Mouse (Mus musculus) A20 (cell line): ENCODE measurements around the gene Cytl1.

ENCODE experiments used
- DNase-seq: peaks from one replicate; pipeline ENCODE4 v3.0.0-alpha.2; 2011; ENCODE audit warnings: low read depth, low spot score

Gene Cytl1

GRCm38 (mm10) chr5:37735224-37735623 is at the start of gene Cytl1:
TSS of gene Cytl1 (plus strand) at chr5:37735519.
- DNase-seq = no peak

DNA sequence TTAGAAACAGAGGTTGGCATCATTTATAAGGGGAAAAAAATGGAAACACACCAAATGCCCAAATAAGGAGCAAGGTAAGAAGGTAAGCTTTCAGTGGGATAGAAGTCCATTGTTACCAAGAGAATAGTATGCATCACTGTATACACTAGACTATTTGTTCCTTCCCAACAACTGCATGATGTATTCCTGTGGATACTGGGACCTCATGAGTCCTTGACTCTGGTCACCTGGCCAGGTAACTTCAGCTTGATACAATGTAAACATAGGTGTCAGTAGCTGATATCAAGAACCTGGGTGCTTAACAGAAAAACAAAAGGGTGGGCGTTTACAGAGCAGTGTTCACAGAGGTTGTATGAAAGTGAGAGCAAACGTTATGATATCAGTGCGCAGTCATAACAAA is 42.6 kb upstream of the Cytl1 start:
- no peak for DNase-seq

DNA sequence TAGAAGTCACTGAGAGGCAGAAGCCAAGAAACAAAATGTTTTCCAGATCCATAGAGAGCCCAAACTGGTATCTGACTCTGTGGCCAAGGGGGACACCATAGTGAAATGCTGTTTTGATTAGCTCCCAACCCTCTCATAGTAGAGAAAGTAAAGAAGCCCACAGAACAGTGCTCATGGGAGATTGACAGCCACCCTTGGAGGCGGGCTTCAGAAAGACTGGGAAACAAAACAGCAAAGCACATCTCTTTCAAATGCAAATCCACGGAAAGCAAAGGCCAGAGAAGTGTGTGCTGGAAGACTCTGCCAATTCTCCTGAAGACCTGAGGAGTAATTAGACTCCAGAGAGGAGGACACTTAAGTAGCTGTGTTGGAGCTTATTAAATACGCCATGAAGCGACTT is 39.5 kb upstream of the Cytl1 start:
- DNase-seq = no peak

DNA sequence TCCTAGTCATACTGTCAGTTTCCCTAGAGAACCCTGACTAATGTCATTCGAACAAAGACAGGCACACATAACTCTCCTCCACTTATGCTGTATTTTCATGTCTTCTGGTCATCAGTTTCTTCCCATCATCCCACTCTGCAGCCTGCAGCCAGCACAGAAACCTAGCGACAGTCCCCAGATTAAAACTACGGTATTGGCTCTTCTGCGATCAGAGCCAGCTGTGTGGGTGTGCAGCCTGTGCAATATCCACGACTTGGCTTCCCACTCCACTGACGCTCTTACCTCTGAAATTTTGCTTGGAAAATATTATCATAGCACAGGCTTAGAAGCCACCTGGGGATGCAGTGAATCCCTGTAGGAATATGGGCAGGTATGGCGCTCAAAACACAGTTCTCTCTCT is 38.0 kb upstream of the Cytl1 start:
- DNase-seq = no peak

- DNase-seq = peak; percentile 19
Measured at GRCm38 (mm10) chr5:37699757-37700156, 35.6 kb upstream of the Cytl1 start.

DNA sequence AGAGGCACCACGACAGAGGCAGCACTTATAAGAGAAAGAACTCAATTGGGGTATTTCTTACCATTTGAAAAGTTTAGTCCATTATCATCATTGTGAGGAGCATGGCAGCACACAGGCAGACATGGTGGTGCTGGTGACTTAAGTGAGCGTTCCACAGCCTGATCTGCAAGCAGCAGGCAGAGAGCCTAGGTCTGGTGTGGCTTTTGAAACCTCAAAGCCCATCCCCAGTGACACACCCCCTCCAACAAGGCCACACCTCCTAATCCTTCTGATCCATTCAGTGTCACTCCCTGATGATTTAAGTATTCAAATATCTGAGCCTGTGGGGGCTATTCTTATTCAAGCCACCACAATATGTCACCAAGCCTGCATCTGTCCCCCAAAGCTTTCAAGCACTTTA is 30.4 kb upstream of the Cytl1 start:
- no peak for DNase-seq

DNA sequence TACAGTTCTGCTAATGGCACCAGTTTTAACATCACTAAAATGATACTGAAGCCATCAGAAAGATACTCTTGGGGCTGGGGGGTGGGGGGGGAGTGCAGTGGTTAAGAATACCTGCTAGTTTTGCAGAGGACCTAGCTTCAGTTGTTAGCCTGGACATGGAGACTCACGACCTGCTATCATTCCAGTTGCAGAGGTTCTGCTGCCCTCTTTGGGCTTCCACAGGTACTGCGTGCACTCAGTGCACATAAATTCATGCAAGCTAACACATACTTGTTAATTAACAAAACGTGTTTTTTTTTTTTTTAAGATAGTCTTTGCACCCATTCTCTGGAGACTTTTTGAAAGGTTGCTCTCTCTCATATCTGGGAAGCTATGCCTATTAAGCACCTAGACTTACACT is 27.2 kb upstream of the Cytl1 start:
- peak; percentile 28 for DNase-seq

DNA sequence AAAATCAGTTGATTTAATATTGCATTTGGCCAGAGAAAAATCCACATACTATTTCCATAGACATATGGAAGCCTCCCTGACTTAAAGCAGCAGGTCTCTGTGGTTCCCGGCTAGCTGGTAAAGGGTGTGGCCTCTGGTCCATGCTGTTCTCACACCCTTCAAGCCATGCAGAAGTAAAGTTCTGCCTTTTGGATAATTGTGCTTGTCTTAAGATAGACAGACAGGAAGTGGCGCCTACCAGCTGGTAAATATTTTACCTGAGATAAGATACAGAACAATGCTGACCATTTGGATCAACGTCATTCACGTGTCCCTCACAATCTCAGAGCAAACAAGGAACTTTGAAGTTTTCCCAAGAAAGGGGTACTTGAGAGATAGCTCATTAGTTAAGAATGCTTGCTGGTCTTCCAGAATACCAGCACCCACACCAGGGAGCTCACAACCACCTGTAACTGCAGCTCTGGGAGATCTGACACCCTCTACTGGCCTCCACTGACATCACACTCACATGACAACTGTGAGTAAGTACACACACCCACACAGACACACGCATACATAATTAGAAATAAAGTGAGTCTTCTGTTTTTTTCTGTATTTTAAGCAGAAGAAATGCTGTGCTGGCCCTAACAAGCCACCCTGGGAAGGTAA is 25.9 kb upstream of the Cytl1 start:
- no peak for DNase-seq

DNA sequence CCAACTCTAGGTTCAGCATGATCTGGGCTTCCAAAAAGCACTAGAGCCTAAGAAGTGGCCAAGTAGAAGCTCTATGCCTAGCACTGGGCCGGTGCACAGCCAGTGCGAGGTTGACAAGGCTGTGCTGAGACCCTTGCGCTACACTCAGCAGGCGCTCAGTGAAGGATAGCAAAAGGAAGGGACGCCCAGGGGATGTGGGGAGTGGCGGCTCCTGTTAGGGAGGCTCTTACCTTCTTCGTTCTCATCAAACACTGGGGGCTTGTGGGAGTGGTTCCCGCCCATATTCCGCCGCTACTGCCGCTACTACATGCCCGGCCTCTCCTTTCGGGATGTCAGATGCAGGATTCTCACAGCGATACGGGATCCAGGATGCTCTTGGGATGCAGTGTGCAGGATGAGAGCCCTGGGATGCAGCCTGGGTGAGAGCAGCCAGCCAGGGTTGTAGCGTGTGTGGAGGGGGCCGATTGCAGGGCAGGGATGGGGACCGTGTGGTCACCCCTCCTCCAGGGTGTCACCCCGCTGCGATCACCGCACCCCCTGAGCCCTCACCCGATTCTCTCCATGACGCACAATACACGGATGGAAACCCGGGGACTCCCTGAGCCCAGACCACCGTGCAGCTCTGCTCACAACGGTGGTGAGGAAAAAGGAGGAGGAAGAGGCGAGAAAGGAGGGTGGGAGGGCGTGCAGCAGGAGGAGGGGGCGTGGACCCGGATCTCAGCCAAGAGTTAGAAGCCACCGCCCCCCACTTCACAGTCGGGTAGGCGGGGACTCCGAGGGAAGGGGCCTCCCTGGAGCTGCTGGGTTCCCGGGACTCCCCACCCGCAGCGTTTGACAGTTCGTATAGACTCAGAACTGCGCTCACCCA is 18.6 kb upstream of the Cytl1 start, which contains the start of gene Stk32b:
Gene Stk32b (minus strand): TSS at position 667 of the 868 bp plus-strand sequence.
- DNase-seq = no peak

GRCm38 (mm10) chr5:37717384-37717963 is 17.8 kb upstream of the Cytl1 start:
- DNase-seq = peak; percentile 27

- no peak for DNase-seq
Measured at GRCm38 (mm10) chr5:37720670-37721069, 14.6 kb upstream of the Cytl1 start.

- no peak for DNase-seq
Measured at GRCm38 (mm10) chr5:37725220-37725886, 10.0 kb upstream of the Cytl1 start.

- no peak for DNase-seq
Measured at GRCm38 (mm10) chr5:37730781-37731180, 4.5 kb upstream of the Cytl1 start.

- DNase-seq = no peak
Measured at GRCm38 (mm10) chr5:37736213-37736612, 894 bp downstream of the Cytl1 start.

- DNase-seq = no peak
Measured at GRCm38 (mm10) chr5:37743889-37744707, 8.8 kb downstream of the Cytl1 start.

DNA sequence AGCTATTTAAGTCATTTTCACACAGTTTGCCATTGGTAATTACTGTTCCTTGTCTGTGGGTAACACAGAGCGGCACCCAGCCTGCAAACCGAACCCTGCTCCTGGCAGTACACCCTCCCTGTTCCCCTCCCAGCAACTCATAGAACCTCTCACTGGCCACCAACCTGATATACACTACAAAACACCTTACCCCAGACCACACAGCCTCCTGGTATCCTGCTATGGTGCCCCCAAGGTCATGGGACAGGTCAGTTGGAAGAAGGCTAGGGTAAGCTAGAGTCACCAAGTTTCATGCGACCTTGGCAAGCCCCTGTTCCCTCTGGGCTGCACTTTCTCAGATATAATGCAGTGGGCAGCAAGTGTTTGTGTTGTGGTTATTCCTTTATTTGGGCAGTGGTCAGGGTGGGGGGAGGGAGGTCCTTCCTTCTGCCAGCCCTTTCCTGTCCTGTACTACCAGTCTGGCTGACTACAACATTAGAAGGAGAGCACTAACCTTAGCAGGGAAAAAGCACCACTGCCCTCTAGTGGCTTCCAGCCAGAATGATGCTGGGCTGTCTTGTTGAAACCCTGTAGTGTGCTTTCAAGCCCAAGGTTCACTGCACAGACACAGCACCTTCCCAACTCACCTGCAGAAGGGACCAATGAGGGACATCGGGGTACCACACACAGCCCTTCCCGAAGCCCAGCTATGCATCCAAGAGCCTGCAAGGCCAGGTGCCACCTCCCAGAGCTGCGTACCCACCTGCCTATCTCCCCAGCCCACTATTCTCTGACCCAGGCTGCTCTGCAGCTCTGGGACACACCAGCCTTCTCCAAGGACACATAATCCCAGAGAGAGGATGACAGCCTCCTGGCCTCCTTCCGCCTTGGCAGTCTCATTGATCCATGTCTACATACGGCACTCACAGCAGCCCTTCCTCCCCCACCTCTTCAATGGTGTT is 17.0 kb downstream of the Cytl1 start:
- DNase-seq = peak; percentile 41

GRCm38 (mm10) chr5:37753366-37753765 is 18.0 kb downstream of the Cytl1 start:
- no peak for DNase-seq

GRCm38 (mm10) chr5:37762046-37762445 is 26.7 kb downstream of the Cytl1 start:
- DNase-seq = no peak

GRCm38 (mm10) chr5:37765851-37766250 is 30.5 kb downstream of the Cytl1 start:
- DNase-seq = no peak

DNA sequence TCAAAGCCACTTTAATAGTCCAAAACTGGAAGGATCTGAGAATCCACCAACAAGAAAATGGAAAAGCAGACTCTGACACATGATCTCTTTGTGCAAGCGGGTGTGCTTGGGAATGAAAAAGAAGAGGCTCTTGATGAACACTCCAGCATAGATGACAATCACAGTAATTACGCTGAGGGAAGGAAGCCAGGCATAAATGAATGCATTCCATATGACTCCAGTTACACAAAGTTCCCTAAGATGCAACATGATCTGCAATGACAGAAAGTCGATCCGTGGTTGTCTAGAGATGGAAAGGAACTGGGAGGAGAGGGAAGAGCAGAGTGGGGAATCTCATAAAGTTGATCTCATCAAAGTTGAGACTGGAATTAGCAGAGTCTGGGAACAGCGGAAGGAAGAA is 31.9 kb downstream of the Cytl1 start:
- DNase-seq = no peak
